Comparison of ENCODE assay signal across 29 mouse cellular contexts in the genomic region with DNA sequence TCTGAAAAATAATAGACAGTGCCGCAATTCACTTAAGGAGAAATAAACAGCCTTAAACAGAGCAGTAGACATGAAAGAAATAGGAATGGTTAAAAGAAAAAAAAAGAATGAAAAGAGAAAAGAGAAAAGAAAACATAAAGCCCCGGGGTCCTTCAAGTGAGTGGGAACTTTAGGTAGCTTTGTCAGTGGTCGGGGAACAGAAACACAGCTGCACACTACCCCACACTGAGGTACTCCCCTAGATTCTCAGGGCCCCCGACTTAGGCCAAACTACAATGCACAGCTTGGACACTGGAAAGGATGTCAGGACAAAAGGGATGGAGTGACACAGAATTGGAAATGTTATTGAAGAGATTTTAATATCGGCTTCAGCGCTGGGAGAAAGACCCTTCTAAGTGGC. TPM values are rescaled to one million over a fixed set of nuclear protein-coding genes. Genes with fewer than 3 reads are reported as not detected.
DNase-seq lines count a peak whose midpoint lies in the region; ATAC-seq and TF ChIP-seq lines count a peak whose summit lies in the region.
"Had no signal": no experiment of that assay in that cellular context is flagged by ENCODE, and none has a peak within 500 bp of the region (broad histone marks: within the 10 kb centered on the region; RNA-seq: fewer than 3 reads in every experiment).

No protein-coding gene starts in this region.

- peak overlapping the region; percentile 43; the same call in 1 of the 2 replicates for H3K4me2 ChIP-seq in heart, embryonic 13.5 days
- H3K4me2 ChIP-seq in liver, embryonic 13.5 days, result peak overlapping the region; percentile 68
- H3K4me2 ChIP-seq: forebrain, embryonic 12.5 days; hindbrain, embryonic 13.5 days had no signal

- TF ChIP-seq RAD21 in MEL (IDR thresholded peaks at IDR 0.05; ENCODE audit: low read depth, low read length), result no peak

- H3K4me1 ChIP-seq in heart, embryonic 13.5 days, result peaks cover 10% of the 10 kb centered on the region
- H3K4me1 ChIP-seq in G1E (ENCODE audit: insufficient read depth, low read depth, low read length) (peaks cover 71% of the 10 kb centered on the region), MEL (ENCODE audit: control insufficient read depth in 1 of 2, insufficient read depth in 2 of 2, low read length in 2 of 2) (peaks cover 10 to 21% of the 10 kb centered on the region in 2 experiments)
- peaks cover 77% of the 10 kb centered on the region for H3K4me1 ChIP-seq in liver, embryonic 13.5 days (replicated peaks)
- H3K4me1 ChIP-seq: forebrain, embryonic 12.5 days; hindbrain, embryonic 13.5 days had no signal

- 89% methylated on average over 6 of the region's 6 CpGs for WGBS in heart, embryonic 13.5 days
- WGBS in liver, embryonic 13.5 days (ENCODE audit: insufficient replicate concordance), result 57% methylated on average over 6 of the region's 6 CpGs

- no peak for TF ChIP-seq EP300 in MEL (IDR thresholded peaks at IDR 0.05; ENCODE audit: low read depth in 1 of 2, low read length in 2 of 2)

- no peaks in the 10 kb centered on the region for H3K9me3 ChIP-seq in heart, embryonic 13.5 days
- H3K9me3 ChIP-seq in G1E (replicated peaks) (no peaks in the 10 kb centered on the region), MEL (replicated peaks; ENCODE audit: insufficient read depth, low read length) (no peaks in the 10 kb centered on the region)
- no peaks in the 10 kb centered on the region for H3K9me3 ChIP-seq in liver, embryonic 13.5 days (replicated peaks)
- H3K9me3 ChIP-seq: forebrain, embryonic 12.5 days; hindbrain, embryonic 13.5 days had no signal

- no peak; a peak in 1 of 4 replicates for TF ChIP-seq POLR2A in MEL (IDR thresholded peaks at IDR 0.05; ENCODE audit: control insufficient read depth in 1 of 2, insufficient read depth in 1 of 2, low read depth in 1 of 2, low read length in 2 of 2, poor library complexity in 1 of 2)

- TF ChIP-seq CTCF in G1E (IDR thresholded peaks at IDR 0.05; ENCODE audit: low read depth, low read length), result no peak
- no peak for TF ChIP-seq CTCF in MEL (IDR thresholded peaks at IDR 0.05 in 2 of 3, conservative IDR thresholded peaks at IDR 0.05 in 1 of 3; ENCODE audit: control insufficient read depth in 1 of 3, insufficient read depth in 1 of 3, low read depth in 2 of 3, low read length in 3 of 3, poor library complexity in 1 of 3, severe bottlenecking in 1 of 3)

- peaks cover 4% of the 10 kb centered on the region; the same call in 1 of the 2 replicates for H3K79me2 ChIP-seq in MEL (ENCODE audit: control insufficient read depth, insufficient read depth, low read length, poor library complexity)

- H3K27ac ChIP-seq in heart, embryonic 13.5 days (replicated peaks), result peak overlapping the region; percentile 62; the same call in 1 of the 2 replicates
- peak overlapping the region; percentile 92 for H3K27ac ChIP-seq in MEL (ENCODE audit: control insufficient read depth, low read depth, low read length)
- peak overlapping the region; percentile 99 for H3K27ac ChIP-seq in liver, embryonic 13.5 days
- H3K27ac ChIP-seq: forebrain, embryonic 12.5 days; hindbrain, embryonic 13.5 days; kidney, postnatal 0 days had no signal

- H3K36me3 ChIP-seq in heart, embryonic 13.5 days, result no peaks in the 10 kb centered on the region
- H3K36me3 ChIP-seq in G1E (replicated peaks) (peaks cover 28% of the 10 kb centered on the region), MEL (ENCODE audit: control insufficient read depth in 1 of 2, insufficient read depth in 2 of 2, low read length in 2 of 2) (peaks cover 0 to 12% of the 10 kb centered on the region in 2 experiments; a peak in 2 of 4 replicates)
- H3K36me3 ChIP-seq in liver, embryonic 13.5 days, result 0 out of 2 replicates have a peak, but pooled peaks cover 2% of the 10 kb centered on the region
- H3K36me3 ChIP-seq: forebrain, embryonic 12.5 days; hindbrain, embryonic 13.5 days had no signal

- ATAC-seq in heart, embryonic 13.5 days (ENCODE audit: extremely low read depth, insufficient number of reproducible peaks, low FRiP score, low TSS enrichment), result no peak
- no peak for ATAC-seq in G1E (ENCODE audit: extremely low read depth, insufficient number of reproducible peaks, low FRiP score, poor library complexity, severe bottlenecking)
- no peak for ATAC-seq in liver, embryonic 13.5 days (ENCODE audit: low read depth)
- ATAC-seq: forebrain, postnatal 0 days; midbrain, embryonic 16.5 days; Patski had no signal

- H3K27me3 ChIP-seq in heart, embryonic 13.5 days (replicated peaks), result no peaks in the 10 kb centered on the region
- H3K27me3 ChIP-seq in G1E (ENCODE audit: insufficient read depth, low read length) (no peaks in the 10 kb centered on the region), MEL (ENCODE audit: control insufficient read depth in 1 of 2, insufficient read depth in 2 of 2, low read length in 2 of 2) (no peaks in the 10 kb centered on the region)
- no peaks in the 10 kb centered on the region for H3K27me3 ChIP-seq in liver, embryonic 13.5 days
- H3K27me3 ChIP-seq: CH12.LX; forebrain, embryonic 12.5 days; hindbrain, embryonic 13.5 days; Patski had no signal

- H3K4me3 ChIP-seq in heart, embryonic 13.5 days, result no peak overlapping the region
- H3K4me3 ChIP-seq in G1E (ENCODE audit: low read depth, low read length), result peak overlapping the region; percentile 69
- peak overlapping the region; percentile 58 to 62 for H3K4me3 ChIP-seq in MEL (ENCODE audit: control insufficient read depth in 1 of 2, insufficient read depth in 1 of 2, low read depth in 2 of 2, low read length in 2 of 2)
- H3K4me3 ChIP-seq in liver, embryonic 13.5 days (replicated peaks), result peak overlapping the region; percentile 43
- H3K4me3 ChIP-seq: forebrain, embryonic 12.5 days; hindbrain, embryonic 13.5 days had no signal

- DNase-seq in heart, adult 9 months (ENCODE audit: low spot score in 2 of 2), result no peak
- DNase-seq in G1E (ENCODE audit: low spot score) (no peak), MEL (ENCODE audit: low read depth, low spot score) (peak; percentile 75)
- DNase-seq in liver, embryonic 13.5 days, result no peak
- DNase-seq in right cerebral cortex, postnatal 4 days, result no peak
- DNase-seq in yolk sac, embryonic 10.5 days (ENCODE audit: low spot score), result no peak
- DNase-seq in thymus, postnatal 25 days, result no peak
- DNase-seq: adrenal gland, postnatal 10 days; B cell, adult 2 months; cerebellum, adult 11 months; cerebellum, adult 9-10 months; cerebellum, postnatal 36 days; gastrocnemius, postnatal 14 days; heart, postnatal 4 days; kidney, adult 8-10 months; kidney, postnatal 4 days; left cerebral cortex, postnatal 4 days; lung, postnatal 14 days; right cerebral cortex, adult 18-20 months; thymus, adult 2 months; thymus, postnatal 4 days had no signal

- no peak overlapping the region for H3K9ac ChIP-seq in heart, embryonic 13.5 days
- peak overlapping the region; percentile 60 for H3K9ac ChIP-seq in MEL (ENCODE audit: control insufficient read depth, low read depth, low read length, poor library complexity, severe bottlenecking)
- peak overlapping the region; percentile 71 for H3K9ac ChIP-seq in liver, embryonic 13.5 days
- H3K9ac ChIP-seq: forebrain, embryonic 12.5 days; forebrain, postnatal 0 days; hindbrain, embryonic 13.5 days had no signal

TF ChIP-seq in MEL, 35 proteins besides CTCF, POLR2A, EP300 and RAD21:
- no peak for TF ChIP-seq USF1 (IDR thresholded peaks at IDR 0.05; ENCODE audit: low read depth, low read length)
- TF ChIP-seq CHD1 (IDR thresholded peaks at IDR 0.05; ENCODE audit: low read depth, low read length), result no peak
- no peak for TF ChIP-seq GABPA (IDR thresholded peaks at IDR 0.05; ENCODE audit: low read depth, low read length)
- TF ChIP-seq MAZ (IDR thresholded peaks at IDR 0.05; ENCODE audit: low read depth, low read length), result peak; percentile 27
- TF ChIP-seq E2F4 (IDR thresholded peaks at IDR 0.05; ENCODE audit: borderline replicate concordance, low read depth, low read length), result 0 out of 2 replicates have a peak, but pooled peaks have one; percentile 15
- peak; percentile 65 for TF ChIP-seq HCFC1 (IDR thresholded peaks at IDR 0.05; ENCODE audit: low read depth, low read length)

RNA-seq across cellular contexts. Expression of a gene that starts 9.5 kb away (rescaled TPM):
- 2.8 and 4.7 TPM in 2 replicates for polyA plus RNA-seq in heart, embryonic 13.5 days (2015; fragmentation: Nextera tagmentation; extraction: Ambion mirVana)
- 10.5 and 64.3 TPM in 2 replicates for total RNA-seq in G1E (2014; fragmentation: Nextera tagmentation)
- total RNA-seq in G1E (2017), result 1.5 and 2.3 TPM in 2 replicates
- 0.12 and 0.18 TPM in 2 replicates for polyA plus RNA-seq in G1E (2012)
- total RNA-seq in MEL (2012; rRNA removed), result 3.3 and 3.5 TPM in 2 replicates
- polyA plus RNA-seq in MEL (2012; ENCODE audit: insufficient read depth in 1 of 2, insufficient read length in 2 of 2, low read depth in 1 of 2, low replicate concordance in 2 of 2, missing spikeins in 1 of 2), result 1 to 10 TPM in 1 of 2 experiments, not detected in 1; 3.1 TPM
- 153 and 173 TPM in 2 replicates for polyA plus RNA-seq in liver, embryonic 13.5 days (2015; fragmentation: Nextera tagmentation; extraction: Ambion mirVana)
- total RNA-seq: forebrain, postnatal 0 days had no signal
